Mouse (Mus musculus) cortical plate, adult 2 months (tissue): ENCODE measurements around the gene Ldlrad3.

Experiments used
- CTCF ChIP-seq: fragments of 200-500 bp; IDR thresholded peaks from 2 replicates; pipeline ENCODE4 v1.5.1; 2011; ENCODE audit warnings: mild to moderate bottlenecking, control low read depth, low read length; ENCODE audit not compliant: insufficient read depth; ENCODE audit errors: extremely low read depth
- POLR2A ChIP-seq: fragments of 200-500 bp; IDR thresholded peaks from 2 replicates; pipeline ENCODE4 v1.6.1; 2011; ENCODE audit warnings: mild to moderate bottlenecking, low read length, control low read depth; ENCODE audit not compliant: insufficient read depth; ENCODE audit errors: extremely low read depth

- TF ChIP-seq CTCF (no peak), POLR2A (no peak)
Observed at GRCm38 (mm10) chr2:102057746-102058145, 128.4 kb downstream of the Ldlrad3 start.
